Mouse (Mus musculus) liver, embryonic 12.5 days (tissue): ENCODE measurements around the gene Asb13. TPM values are rescaled to one million over a fixed set of nuclear protein-coding genes. Genes with fewer than 3 reads are reported as not detected.

Experiments
- ATAC-seq: fragments of 200-750 bp; cut with Nextera tagmentation; 2 replicates; pipeline ENCODE4 v1.8.0; 2017; ENCODE audit warnings: moderate number of reproducible peaks, mild to moderate bottlenecking, moderate library complexity
- H3K27ac ChIP-seq: fragments of 300-500 bp; sonication (generic); 2 replicates; pipeline ENCODE4 v1.5.1; 2016; ENCODE audit warnings: mild to moderate bottlenecking
- H3K27me3 ChIP-seq: fragments of 300-500 bp; sonication (generic); replicated peaks from 2 replicates; pipeline ENCODE4 v1.6.1; 2016; ENCODE audit warnings: mild to moderate bottlenecking, moderate library complexity
- H3K36me3 ChIP-seq: fragments of 300-500 bp; sonication (generic); 2 replicates; pipeline ENCODE4 v1.6.1; 2016; ENCODE audit warnings: mild to moderate bottlenecking, moderate library complexity
- H3K4me1 ChIP-seq: fragments of 300-500 bp; sonication (generic); 2 replicates; pipeline ENCODE4 v1.6.1; 2016
- H3K4me2 ChIP-seq: fragments of 300-500 bp; sonication (generic); 2 replicates; pipeline ENCODE4 v1.6.1; 2016; ENCODE audit warnings: mild to moderate bottlenecking, moderate library complexity
- H3K4me3 ChIP-seq: fragments of 300-500 bp; sonication (generic); 2 replicates; pipeline ENCODE4 v1.5.1; 2016; ENCODE audit warnings: mild to moderate bottlenecking, moderate library complexity
- H3K9ac ChIP-seq: fragments of 300-500 bp; sonication (generic); 2 replicates; pipeline ENCODE4 v1.6.1; 2016; ENCODE audit warnings: mild to moderate bottlenecking, moderate library complexity
- H3K9me3 ChIP-seq: fragments of 300-500 bp; sonication (generic); replicated peaks from 2 replicates; pipeline ENCODE4 v1.6.1; 2016; ENCODE audit warnings: mild to moderate bottlenecking, moderate library complexity
- WGBS: fragments of 180-500 bp; shearing (Covaris S2); methylation state at CpG from one replicate; pipeline ENCODE4 v1.1.7; 2016; ENCODE audit not compliant: insufficient replicate concordance; 5-methylcytosine and 5-hydroxymethylcytosine counted together
- polyA plus RNA-seq: library from polyadenylated mRNA; unstranded; fragments of >200 nt; fragmentation: Nextera tagmentation; extraction: Ambion mirVana; gene quantifications from 2 replicates; pipeline ENCODE4 v1.2.1, GENCODE M21; 2016

Gene Asb13
- polyA plus RNA-seq, 1 experiment from 2014 or later = 3.6 TPM

- H3K9ac ChIP-seq = no peak overlapping the region
- no peaks in the 10 kb centered on the region for H3K9me3 ChIP-seq
- 0 out of 2 replicates have a peak, but pooled peaks cover 13% of the 10 kb centered on the region for H3K4me1 ChIP-seq
- no peak overlapping the region for H3K4me2 ChIP-seq
- 74% methylated on average over 5 of the region's 5 CpGs for WGBS
- H3K27ac ChIP-seq = no peak overlapping the region
- no peak for ATAC-seq
- no peak overlapping the region for H3K4me3 ChIP-seq
- H3K27me3 ChIP-seq = no peaks in the 10 kb centered on the region
- H3K36me3 ChIP-seq = no peaks in the 10 kb centered on the region
Measured at GRCm38 (mm10) chr13:3667288-3667873, 33.5 kb downstream of the Asb13 start.

- ATAC-seq = no peak
- no peak overlapping the region for H3K4me3 ChIP-seq
- H3K27me3 ChIP-seq = no peaks in the 10 kb centered on the region
- 68% methylated on average over 3 of the region's 3 CpGs for WGBS
- no peak overlapping the region for H3K9ac ChIP-seq
- no peak overlapping the region for H3K27ac ChIP-seq
- H3K36me3 ChIP-seq = no peaks in the 10 kb centered on the region
- 0 out of 2 replicates have a peak, but pooled peaks cover 13% of the 10 kb centered on the region for H3K4me1 ChIP-seq
- H3K9me3 ChIP-seq = no peaks in the 10 kb centered on the region
- H3K4me2 ChIP-seq = no peak overlapping the region
Measured at GRCm38 (mm10) chr13:3668068-3668467, 34.2 kb downstream of the Asb13 start.

- WGBS = 53% methylated on average over 1 of the region's 1 CpGs
- H3K4me1 ChIP-seq = 0 out of 2 replicates have a peak, but pooled peaks cover 13% of the 10 kb centered on the region
- no peaks in the 10 kb centered on the region for H3K27me3 ChIP-seq
- no peak overlapping the region for H3K4me2 ChIP-seq
- H3K4me3 ChIP-seq = no peak overlapping the region
- H3K36me3 ChIP-seq = no peaks in the 10 kb centered on the region
- peak; percentile 53 for ATAC-seq
- H3K9ac ChIP-seq = no peak overlapping the region
- H3K9me3 ChIP-seq = no peaks in the 10 kb centered on the region
- H3K27ac ChIP-seq = 0 out of 2 replicates have a peak overlapping the region, but pooled peaks have one; percentile 17
Measured at GRCm38 (mm10) chr13:3669611-3670010, 35.8 kb downstream of the Asb13 start.

- H3K9me3 ChIP-seq = no peaks in the 10 kb centered on the region
- H3K9ac ChIP-seq = no peak overlapping the region
- 0 out of 2 replicates have a peak overlapping the region, but pooled peaks have one; percentile 17 for H3K27ac ChIP-seq
- ATAC-seq = peak; percentile 57
- no peaks in the 10 kb centered on the region for H3K27me3 ChIP-seq
- H3K4me2 ChIP-seq = no peak overlapping the region
- WGBS = 34% methylated on average over 1 of the region's 1 CpGs
- no peak overlapping the region for H3K4me3 ChIP-seq
- H3K36me3 ChIP-seq = no peaks in the 10 kb centered on the region
- H3K4me1 ChIP-seq = 0 out of 2 replicates have a peak, but pooled peaks cover 13% of the 10 kb centered on the region
Measured at GRCm38 (mm10) chr13:3670039-3670438, 36.2 kb downstream of the Asb13 start.

GRCm38 (mm10) chr13:3673151-3673550 lies 39.3 kb downstream of the Asb13 start:
- no peak overlapping the region for H3K9ac ChIP-seq

GRCm38 (mm10) chr13:3673622-3674021 lies 39.8 kb downstream of the Asb13 start:
- Histone ChIP-seq H3K9me3 (no peaks in the 10 kb centered on the region), H3K27ac (no peak overlapping the region), H3K4me3 (no peak overlapping the region), H3K36me3 (no peaks in the 10 kb centered on the region), H3K9ac (no peak overlapping the region), H3K4me2 (no peak overlapping the region), H3K27me3 (no peaks in the 10 kb centered on the region), H3K4me1 (0 out of 2 replicates have a peak, but pooled peaks cover 13% of the 10 kb centered on the region)
- WGBS = 61% methylated on average over 4 of the region's 4 CpGs
- no peak for ATAC-seq

More at GRCm38 (mm10) chr13:3673151-3673550, 39.3 kb downstream of the Asb13 start:
- H3K27me3 ChIP-seq = no peaks in the 10 kb centered on the region
- ATAC-seq = no peak
- no peak overlapping the region for H3K4me2 ChIP-seq
- H3K4me3 ChIP-seq = no peak overlapping the region
- no peak overlapping the region for H3K27ac ChIP-seq
- H3K9me3 ChIP-seq = no peaks in the 10 kb centered on the region
- 63% methylated on average over 3 of the region's 3 CpGs for WGBS
- H3K36me3 ChIP-seq = no peaks in the 10 kb centered on the region
- 0 out of 2 replicates have a peak, but pooled peaks cover 13% of the 10 kb centered on the region for H3K4me1 ChIP-seq

GRCm38 (mm10) chr13:3675855-3676254 lies 42.0 kb downstream of the Asb13 start:
- Histone ChIP-seq H3K9me3 (no peaks in the 10 kb centered on the region), H3K4me2 (no peak overlapping the region), H3K9ac (no peak overlapping the region), H3K4me3 (no peak overlapping the region), H3K4me1 (no peaks in the 10 kb centered on the region), H3K27me3 (no peaks in the 10 kb centered on the region), H3K27ac (no peak overlapping the region), H3K36me3 (no peaks in the 10 kb centered on the region)
- 62% methylated on average over 4 of the region's 4 CpGs for WGBS
- no peak for ATAC-seq

GRCm38 (mm10) chr13:3679098-3679497 lies 45.3 kb downstream of the Asb13 start:
- 57% methylated on average over 4 of the region's 4 CpGs for WGBS

GRCm38 (mm10) chr13:3686306-3686705 lies 52.5 kb downstream of the Asb13 start:
- H3K27me3 ChIP-seq = no peaks in the 10 kb centered on the region
- H3K9ac ChIP-seq = no peak overlapping the region
- ATAC-seq = no peak
- 37% methylated on average over 1 of the region's 1 CpGs for WGBS
- H3K4me2 ChIP-seq = no peak overlapping the region
- H3K4me3 ChIP-seq = no peak overlapping the region
- no peaks in the 10 kb centered on the region for H3K4me1 ChIP-seq
- H3K36me3 ChIP-seq = no peaks in the 10 kb centered on the region
- no peaks in the 10 kb centered on the region for H3K9me3 ChIP-seq
- no peak overlapping the region for H3K27ac ChIP-seq

More at GRCm38 (mm10) chr13:3679098-3679497, 45.3 kb downstream of the Asb13 start:
- Histone ChIP-seq H3K4me1 (no peaks in the 10 kb centered on the region), H3K4me3 (no peak overlapping the region), H3K9me3 (no peaks in the 10 kb centered on the region), H3K4me2 (no peak overlapping the region), H3K27me3 (no peaks in the 10 kb centered on the region), H3K27ac (no peak overlapping the region), H3K9ac (no peak overlapping the region), H3K36me3 (no peaks in the 10 kb centered on the region)
- ATAC-seq = no peak

- H3K9me3 ChIP-seq = no peaks in the 10 kb centered on the region
- H3K4me2 ChIP-seq = no peak overlapping the region
- H3K9ac ChIP-seq = no peak overlapping the region
- no peaks in the 10 kb centered on the region for H3K4me1 ChIP-seq
- no peak overlapping the region for H3K4me3 ChIP-seq
- 29% methylated on average over 11 of the region's 11 CpGs for whole genome bisulfite sequencing
- H3K27ac ChIP-seq = no peak overlapping the region
- H3K27me3 ChIP-seq = no peaks in the 10 kb centered on the region
- H3K36me3 ChIP-seq = no peaks in the 10 kb centered on the region
- ATAC-seq = 0 out of 2 replicates have a peak, but pooled peaks have one; percentile 42
Measured at GRCm38 (mm10) chr13:3694599-3695343, 60.9 kb downstream of the Asb13 start.

GRCm38 (mm10) chr13:3696977-3697735 lies 63.3 kb downstream of the Asb13 start:
- no peak for ATAC-seq
- WGBS = 71% methylated on average over 8 of the region's 8 CpGs
- Histone ChIP-seq H3K4me2 (no peak overlapping the region), H3K9me3 (no peaks in the 10 kb centered on the region), H3K27me3 (no peaks in the 10 kb centered on the region), H3K36me3 (no peaks in the 10 kb centered on the region), H3K4me3 (no peak overlapping the region), H3K27ac (no peak overlapping the region), H3K9ac (no peak overlapping the region), H3K4me1 (no peaks in the 10 kb centered on the region)

GRCm38 (mm10) chr13:3700752-3701151 lies 66.9 kb downstream of the Asb13 start:
- Histone ChIP-seq H3K27ac (no peak overlapping the region), H3K4me3 (no peak overlapping the region), H3K4me2 (no peak overlapping the region), H3K4me1 (no peaks in the 10 kb centered on the region), H3K36me3 (no peaks in the 10 kb centered on the region), H3K27me3 (no peaks in the 10 kb centered on the region), H3K9me3 (no peaks in the 10 kb centered on the region), H3K9ac (no peak overlapping the region)
- no peak for ATAC-seq
- 41% methylated on average over 4 of the region's 4 CpGs for WGBS
